Mouse (Mus musculus): ENCODE measurements around the gene Ccl21a.
"Not testable (repeated sequence)": the region's sequence is repeated elsewhere in the genome, so short reads cannot be mapped to it uniquely, and the experiment has no call there.

GRCm38 (mm10) chr4:42735245-42735644 lies 38.5 kb downstream of the Ccl21a start, which contains the start of gene 4930578G10Rik:
- not testable (repeated sequence) for TF ChIP-seq CTCF (IDR thresholded peaks at IDR 0.05; ENCODE audit: control insufficient read depth, insufficient read depth, insufficient read length); MYOG (IDR thresholded peaks at IDR 0.05; ENCODE audit: control insufficient read depth, extremely low read depth, insufficient read length)
